Mouse (Mus musculus) heart, adult 2 months (tissue): Measurements from ENCODE around the gene Ralgps2.

Source experiments
- CTCF ChIP-seq: fragments of 200-600 bp; IDR thresholded peaks from 2 replicates; pipeline ENCODE4 v1.8.1; 2022; ENCODE audit warnings: antibody characterized with exemption, mild to moderate bottlenecking, moderate library complexity
- EP300 ChIP-seq: fragments of 200-500 bp; IDR thresholded peaks from 2 replicates; pipeline ENCODE4 v1.6.1; 2011; ENCODE audit warnings: low read depth, low read length, control low read depth; ENCODE audit not compliant: insufficient read depth

GRCm38 (mm10) chr1:156987576-156987975, 48.1 kb upstream of the Ralgps2 start:
- TF ChIP-seq CTCF: no peak
- TF ChIP-seq EP300: no peak
